Mouse (Mus musculus) ovary, postnatal 36 days (tissue): Measurements from ENCODE around the gene 4933406M09Rik.

ENCODE experiments used
- DNase-seq: peaks from one replicate; pipeline ENCODE4 v3.0.0; 2022; ENCODE audit warnings: low spot score, mixed read lengths

Gene 4933406M09Rik

DNA sequence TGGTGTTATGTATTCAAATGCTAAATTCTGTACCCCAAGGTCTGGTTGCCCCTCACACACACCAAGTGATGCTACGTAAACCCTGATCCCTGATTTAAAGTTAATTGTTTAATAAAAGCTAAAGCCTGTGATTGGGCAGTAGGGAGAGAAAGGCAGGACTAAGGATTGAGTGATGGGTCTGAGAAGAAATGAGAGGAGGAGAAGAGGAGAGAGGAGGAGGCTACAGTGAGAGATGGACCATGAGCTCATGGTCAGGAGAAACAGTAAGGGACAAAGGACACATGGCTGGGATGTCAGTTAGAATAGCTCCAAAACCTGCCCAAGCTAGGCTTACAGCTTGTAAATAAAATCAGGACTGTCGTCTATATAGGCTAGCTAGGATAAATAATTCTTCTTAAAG lies 4.7 kb upstream of the 4933406M09Rik start:
- DNase-seq = no peak

- no peak for DNase-seq
Measured at GRCm38 (mm10) chr1:134381795-134382625, 3.7 kb upstream of the 4933406M09Rik start.

DNA sequence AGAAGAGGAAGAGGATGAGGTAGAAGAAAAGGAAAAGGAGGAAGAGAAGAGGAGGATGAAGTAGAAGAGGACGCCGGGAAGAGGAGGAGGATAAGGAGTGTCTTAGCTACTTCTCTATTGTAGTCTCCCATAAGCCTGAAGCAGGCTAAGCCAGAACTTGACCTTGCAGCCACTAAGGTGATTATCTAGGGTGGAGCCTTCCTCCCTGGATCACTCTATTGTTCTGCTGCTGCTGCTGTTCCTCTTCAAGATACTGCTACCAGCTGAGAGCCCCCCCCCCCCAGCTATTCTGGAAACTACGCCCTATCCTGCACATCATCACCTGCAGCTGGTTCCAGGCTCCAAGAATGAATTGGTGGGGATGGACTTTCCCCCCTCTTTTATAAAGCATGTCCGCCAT lies 1.2 kb upstream of the 4933406M09Rik start:
- DNase-seq = no peak

DNA sequence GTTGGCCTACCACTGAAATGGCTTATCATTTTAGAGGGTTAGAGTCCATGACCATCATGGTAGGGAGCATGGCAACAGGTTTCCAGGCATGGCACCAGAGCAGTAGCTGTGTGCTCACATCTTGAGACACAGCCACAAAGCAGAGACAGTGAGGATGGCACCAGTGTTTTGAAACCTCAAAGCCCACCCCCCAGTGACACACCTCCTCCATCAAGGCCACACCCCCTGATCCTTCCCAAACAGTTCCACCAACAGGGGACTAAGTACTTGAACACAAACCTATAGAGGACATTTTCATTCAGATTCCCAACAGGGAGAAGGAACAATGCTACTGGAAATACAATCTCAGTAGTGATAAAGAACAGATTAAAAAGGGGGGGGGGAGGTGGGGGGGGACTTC lies 564 bp upstream of the 4933406M09Rik start:
- no peak for DNase-seq

- no peak for DNase-seq
Measured at GRCm38 (mm10) chr1:134393827-134394226, 8.1 kb downstream of the 4933406M09Rik start.

DNA sequence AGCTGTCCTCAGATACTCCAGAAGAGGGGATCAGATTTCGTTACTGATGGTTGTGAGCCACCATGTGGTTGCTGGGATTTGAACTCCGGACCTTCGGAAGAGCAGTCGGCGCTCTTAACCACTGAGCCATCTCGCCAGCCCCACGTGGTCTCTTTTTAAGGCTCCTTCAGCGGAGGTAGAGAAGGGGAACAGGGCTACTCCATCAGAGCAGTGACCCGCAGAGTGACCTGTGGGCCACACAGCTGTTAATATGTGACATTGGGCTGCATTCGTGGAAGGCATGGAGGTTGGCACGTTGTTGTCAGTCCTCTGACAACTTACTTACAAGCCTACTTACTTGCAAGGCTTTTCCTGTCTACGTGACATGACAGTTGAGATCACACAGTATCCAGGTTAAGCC lies 12.5 kb downstream of the 4933406M09Rik start:
- DNase-seq = no peak

GRCm38 (mm10) chr1:134399735-134400134 lies 14.0 kb downstream of the 4933406M09Rik start:
- no peak for DNase-seq

- peak; percentile 78 for DNase-seq
Measured at GRCm38 (mm10) chr1:134405509-134406413, 20.0 kb downstream of the 4933406M09Rik start, which contains the start of gene Cyb5r1. Gene Cyb5r1 (plus strand): TSS chr1:134405559.

DNA sequence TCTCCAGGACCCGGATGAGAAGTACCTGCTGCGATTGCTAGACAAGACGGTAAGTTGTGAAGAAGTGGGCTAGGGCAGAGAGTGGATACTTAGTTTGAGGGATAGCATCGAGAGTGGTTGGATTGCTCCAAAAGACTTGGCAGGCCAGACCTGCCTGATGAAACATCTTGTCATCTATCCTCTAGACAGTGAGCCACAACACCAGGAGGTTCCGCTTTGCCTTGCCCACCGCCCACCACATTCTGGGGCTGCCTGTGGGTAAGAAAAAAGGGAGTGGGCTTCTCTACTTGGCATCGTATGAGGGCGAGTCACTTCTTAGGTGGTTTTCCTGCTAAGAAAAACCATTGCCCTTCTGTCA lies 20.7 kb downstream of the 4933406M09Rik start:
- no peak for DNase-seq

GRCm38 (mm10) chr1:134408080-134408479 lies 22.3 kb downstream of the 4933406M09Rik start:
- DNase-seq = no peak

GRCm38 (mm10) chr1:134411706-134412629 lies 26.2 kb downstream of the 4933406M09Rik start:
- no peak for DNase-seq

DNA sequence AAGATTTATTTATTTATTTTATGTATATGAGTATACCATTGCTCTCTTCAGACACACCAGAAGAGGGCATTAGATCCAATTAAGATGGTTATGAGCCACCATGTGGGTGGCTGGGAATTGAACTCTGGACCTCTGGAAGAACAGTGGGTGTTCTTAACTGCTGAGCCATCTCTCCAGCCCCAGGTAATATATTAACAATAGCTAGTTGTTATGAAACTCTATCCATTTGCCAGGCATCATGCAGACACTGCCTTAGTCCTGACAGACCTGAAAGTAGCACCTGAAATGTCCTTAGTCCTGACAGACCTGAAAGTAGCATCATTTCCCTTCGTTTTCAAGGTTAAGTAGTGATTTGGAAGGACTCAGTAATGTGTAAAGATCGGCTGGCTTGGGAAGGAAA lies 28.3 kb downstream of the 4933406M09Rik start:
- DNase-seq = no peak

DNA sequence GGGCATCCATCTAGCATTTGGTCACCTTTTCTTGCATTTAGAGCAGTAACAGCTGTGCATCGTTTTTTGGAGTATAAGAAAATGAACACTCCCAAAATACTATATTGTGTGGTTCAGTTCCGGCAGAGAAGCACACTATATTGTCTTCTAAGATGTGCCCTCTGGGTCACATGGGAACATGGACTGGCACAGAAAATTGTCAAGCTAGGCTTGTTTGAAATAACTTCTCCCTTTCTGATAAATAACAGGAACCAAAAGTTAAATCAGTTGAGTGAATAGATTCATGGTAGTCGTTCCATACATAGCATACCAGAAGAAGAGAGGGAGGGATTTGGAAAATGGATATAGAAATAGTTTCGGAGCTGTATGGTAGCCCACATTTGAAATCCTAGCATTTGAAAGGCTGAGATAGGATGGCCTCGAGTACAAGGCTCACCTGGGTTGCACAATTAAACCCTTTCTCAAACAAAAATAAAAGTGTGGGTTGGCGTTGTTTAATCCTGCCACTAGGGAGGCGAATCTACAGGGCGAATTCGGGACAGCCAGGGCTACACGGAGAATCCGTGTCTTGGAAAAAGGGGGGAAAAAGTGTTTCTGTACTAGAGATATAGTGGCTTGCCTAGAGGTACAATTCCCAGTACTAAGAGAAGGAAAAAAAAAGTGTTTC lies 28.9 kb downstream of the 4933406M09Rik start:
- DNase-seq = no peak

- DNase-seq = peak; percentile 97
Measured at GRCm38 (mm10) chr1:134415168-134415831, 29.6 kb downstream of the 4933406M09Rik start, which contains the start of gene Adipor1. Gene Adipor1 (plus strand): TSS chr1:134415378.

- no peak for DNase-seq
Measured at GRCm38 (mm10) chr1:134418414-134418975, 32.8 kb downstream of the 4933406M09Rik start.

DNA sequence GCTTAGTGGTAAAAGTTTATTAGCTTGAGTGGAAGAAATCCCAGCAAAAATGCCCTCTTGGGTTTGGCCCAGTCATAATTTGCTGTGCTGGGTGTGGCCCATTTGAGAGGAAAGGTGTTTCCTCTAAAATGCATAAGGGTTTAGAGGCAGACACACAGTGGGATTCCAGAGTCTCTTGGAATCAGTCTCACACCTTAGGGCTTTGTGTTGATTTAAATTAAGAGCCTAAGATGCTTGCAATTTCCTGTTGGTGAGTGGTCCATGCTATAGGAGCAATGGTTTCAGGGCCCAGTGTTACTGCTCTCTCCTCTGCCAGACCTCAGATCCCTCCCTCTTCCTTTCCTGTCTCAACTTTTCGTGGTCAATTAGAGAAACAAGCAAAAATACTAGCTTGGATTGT lies 33.4 kb downstream of the 4933406M09Rik start:
- DNase-seq = no peak

- no peak for DNase-seq
Measured at GRCm38 (mm10) chr1:134419751-134420458, 34.2 kb downstream of the 4933406M09Rik start.

GRCm38 (mm10) chr1:134423911-134424310 lies 38.2 kb downstream of the 4933406M09Rik start:
- no peak for DNase-seq

- no peak for DNase-seq
Measured at GRCm38 (mm10) chr1:134426289-134426688, 40.5 kb downstream of the 4933406M09Rik start.

DNA sequence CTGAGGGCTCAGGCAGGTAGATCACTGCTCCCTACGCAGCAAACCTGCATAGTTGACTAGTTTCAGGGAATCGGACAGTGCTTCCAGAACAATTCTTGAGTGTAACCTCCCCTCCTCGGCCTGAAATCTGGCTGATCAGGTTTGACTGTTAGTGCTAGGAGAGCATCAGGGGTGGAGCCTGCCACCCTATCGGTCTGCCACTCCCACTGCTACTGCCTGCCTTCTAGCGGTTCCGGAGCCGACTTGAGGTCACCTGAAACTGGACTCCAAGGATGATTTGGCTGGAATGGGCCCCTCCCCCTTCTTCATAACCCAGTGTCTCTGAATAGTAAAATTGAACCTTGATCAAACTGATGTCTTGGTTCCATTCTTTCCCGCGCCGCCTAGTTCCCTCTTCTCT lies 47.3 kb downstream of the 4933406M09Rik start:
- DNase-seq = no peak
